Mouse (Mus musculus) cerebellum, adult (tissue): ENCODE results near the gene Hoxc9.

Source experiments
- ATAC-seq: cut with Nextera tagmentation; 2 replicates; pipeline ENCODE4 v1.9.2; 2017; ENCODE audit warnings: mild to moderate bottlenecking, moderate library complexity, mixed read lengths; ENCODE audit not compliant: insufficient number of reproducible peaks, low FRiP score, low TSS enrichment

The Hoxc9 gene

GRCm38 (mm10) chr15:102997939-102998355, 21.7 kb downstream of the Hoxc9 start, which contains the start of gene Hoxc6:
Gene Hoxc6 (plus strand): TSS chr15:102998257.
- ATAC-seq = no peak

GRCm38 (mm10) chr15:102998608-102999182, 22.5 kb downstream of the Hoxc9 start:
- no peak for ATAC-seq

- no peak for ATAC-seq
Observed at GRCm38 (mm10) chr15:102999183-102999831, 23.1 kb downstream of the Hoxc9 start.

GRCm38 (mm10) chr15:102999955-103000354, 23.7 kb downstream of the Hoxc9 start:
- ATAC-seq = no peak

GRCm38 (mm10) chr15:103000501-103000901, 24.3 kb downstream of the Hoxc9 start:
- no peak for ATAC-seq

- no peak for ATAC-seq
Observed at GRCm38 (mm10) chr15:103001370-103001769, 25.1 kb downstream of the Hoxc9 start.

GRCm38 (mm10) chr15:103002156-103002555, 25.9 kb downstream of the Hoxc9 start:
- ATAC-seq = no peak

- ATAC-seq = no peak
Observed at GRCm38 (mm10) chr15:103002821-103003448, 26.7 kb downstream of the Hoxc9 start.

GRCm38 (mm10) chr15:103005308-103005707, 29.1 kb downstream of the Hoxc9 start:
- no peak for ATAC-seq

GRCm38 (mm10) chr15:103005797-103006196, 29.6 kb downstream of the Hoxc9 start:
- ATAC-seq = no peak

GRCm38 (mm10) chr15:103006326-103006725, 30.1 kb downstream of the Hoxc9 start:
- ATAC-seq = no peak

- ATAC-seq = no peak
Observed at GRCm38 (mm10) chr15:103009265-103010111, 33.2 kb downstream of the Hoxc9 start.

GRCm38 (mm10) chr15:103010112-103010846, 34.0 kb downstream of the Hoxc9 start:
- ATAC-seq = no peak

- no peak for ATAC-seq
Observed at GRCm38 (mm10) chr15:103010847-103011555, 34.8 kb downstream of the Hoxc9 start.

GRCm38 (mm10) chr15:103011928-103012486, 35.8 kb downstream of the Hoxc9 start:
- ATAC-seq = no peak

GRCm38 (mm10) chr15:103013238-103013984, 37.2 kb downstream of the Hoxc9 start:
- ATAC-seq = no peak

GRCm38 (mm10) chr15:103014166-103015008, 38.1 kb downstream of the Hoxc9 start:
- ATAC-seq = no peak

GRCm38 (mm10) chr15:103015009-103015399, 38.8 kb downstream of the Hoxc9 start:
- no peak for ATAC-seq
